Mouse (Mus musculus) adrenal gland, adult 18-20 months (tissue): ENCODE results near the gene Crls1. TPM values are rescaled to one million over a fixed set of nuclear protein-coding genes. Genes with fewer than 3 reads are reported as not detected.

ENCODE experiments used
- DNase-seq, 2 experiments: peaks; one replicate each; pipeline ENCODE4 v3.0.0; 2021 to 2022; ENCODE audit warnings: low spot score in 2 of 2
- long read RNA-seq, 2 experiments: library from polyadenylated mRNA; stranded (forward); transcript quantifications; one replicate each; pipeline ENCODE4 v2.0.0; 2021
- total RNA-seq, 2 experiments: library from RNA; stranded (reverse); gene quantifications; 1 replicate in 1 of 2; 2 replicates in 1 of 2; pipeline ENCODE4 v1.2.3; 2021

Crls1 gene
- total RNA-seq, result 100 to 1,000 TPM; 111 to 115 TPM
- long read RNA-seq, experiment 1, transcript Crls1-201 (7 exons, 1,924 nt), result major isoform, 99 of 114 reads
- long read RNA-seq, experiment 1, partial matches to known transcripts, result 0 of 114 reads
- long read RNA-seq, experiment 1, other reads (novel, unspliced or antisense), result 12 of 114 reads
- long read RNA-seq, experiment 2, transcript Crls1-203 (6 exons, 1,772 nt), result minor isoform, 9 of 455 reads
- long read RNA-seq, experiment 2, transcript Crls1-201 (7 exons, 1,924 nt), result major isoform, 419 of 455 reads
- long read RNA-seq, experiment 2, partial matches to known transcripts, result 6 of 455 reads
- long read RNA-seq, experiment 2, other reads (novel, unspliced or antisense), result 17 of 455 reads

DNA sequence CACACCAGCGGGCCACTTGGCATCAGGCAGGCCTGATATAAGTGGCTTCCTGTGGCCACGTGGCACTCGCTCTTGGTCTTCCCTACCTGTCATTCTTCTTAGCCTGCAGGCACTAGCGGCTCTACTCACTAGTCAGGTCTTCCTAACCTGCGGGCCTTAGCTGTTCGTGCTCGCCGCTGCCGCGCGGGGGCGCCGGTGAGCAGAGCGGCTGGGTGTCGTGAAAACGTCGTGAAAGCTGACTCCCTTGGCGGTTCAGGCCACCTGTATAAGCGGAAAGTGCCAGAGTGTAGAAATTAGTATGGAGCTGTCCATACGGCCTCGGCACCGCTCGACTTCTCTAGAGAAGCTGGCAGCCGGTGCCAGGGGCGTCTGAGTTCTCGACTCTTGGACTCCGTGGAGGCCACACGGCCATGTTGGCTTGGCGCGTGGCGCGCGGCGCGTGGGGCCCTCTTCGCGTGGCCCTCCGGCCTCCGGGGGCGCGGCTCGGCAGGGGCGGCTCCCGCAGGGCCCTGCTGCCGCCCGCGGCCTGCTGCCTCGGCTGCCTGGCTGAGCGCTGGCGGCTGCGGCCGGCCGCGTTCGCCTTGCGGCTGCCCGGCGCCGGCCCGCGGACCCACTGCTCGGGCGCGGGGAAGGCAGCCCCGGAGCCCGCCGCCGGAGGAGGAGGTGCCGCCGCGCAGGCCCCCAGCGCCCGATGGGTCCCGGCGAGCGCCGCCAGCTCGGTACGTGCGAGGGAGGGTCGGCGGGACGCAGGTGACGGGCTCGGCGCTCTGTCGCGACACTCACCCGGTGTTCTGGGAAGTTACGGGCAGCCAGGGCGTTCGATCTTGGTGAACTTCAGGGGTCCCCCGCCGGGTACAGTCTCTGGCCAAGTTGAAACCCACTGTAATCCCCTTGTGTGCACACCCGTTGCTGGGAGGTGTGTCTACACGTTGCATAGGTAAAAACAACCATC, at the start of gene Crls1:
Gene Crls1 (plus strand): TSS at position 260 of the 952 bp plus-strand sequence.
- peak; percentile 99 for DNase-seq

DNA sequence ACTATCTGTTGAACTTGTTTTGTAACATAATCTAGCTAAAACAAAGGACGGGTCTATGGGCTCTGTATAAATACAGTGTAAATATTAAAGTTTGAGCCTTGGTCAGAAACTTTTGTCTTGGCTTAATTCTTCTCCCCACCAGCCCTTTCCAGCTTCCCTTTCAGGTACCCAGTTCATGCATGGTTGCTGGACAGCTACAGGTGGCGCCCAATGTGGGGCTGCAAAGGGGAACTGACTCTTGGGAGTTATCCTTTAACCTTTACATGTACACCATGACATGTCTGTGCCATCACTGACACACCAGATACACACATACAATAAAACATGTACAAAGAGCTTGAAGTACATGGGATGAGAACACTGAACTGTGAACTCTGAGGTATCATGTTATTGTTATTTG, 43.5 kb upstream of the Crls1 start:
- DNase-seq, result no peak

DNA sequence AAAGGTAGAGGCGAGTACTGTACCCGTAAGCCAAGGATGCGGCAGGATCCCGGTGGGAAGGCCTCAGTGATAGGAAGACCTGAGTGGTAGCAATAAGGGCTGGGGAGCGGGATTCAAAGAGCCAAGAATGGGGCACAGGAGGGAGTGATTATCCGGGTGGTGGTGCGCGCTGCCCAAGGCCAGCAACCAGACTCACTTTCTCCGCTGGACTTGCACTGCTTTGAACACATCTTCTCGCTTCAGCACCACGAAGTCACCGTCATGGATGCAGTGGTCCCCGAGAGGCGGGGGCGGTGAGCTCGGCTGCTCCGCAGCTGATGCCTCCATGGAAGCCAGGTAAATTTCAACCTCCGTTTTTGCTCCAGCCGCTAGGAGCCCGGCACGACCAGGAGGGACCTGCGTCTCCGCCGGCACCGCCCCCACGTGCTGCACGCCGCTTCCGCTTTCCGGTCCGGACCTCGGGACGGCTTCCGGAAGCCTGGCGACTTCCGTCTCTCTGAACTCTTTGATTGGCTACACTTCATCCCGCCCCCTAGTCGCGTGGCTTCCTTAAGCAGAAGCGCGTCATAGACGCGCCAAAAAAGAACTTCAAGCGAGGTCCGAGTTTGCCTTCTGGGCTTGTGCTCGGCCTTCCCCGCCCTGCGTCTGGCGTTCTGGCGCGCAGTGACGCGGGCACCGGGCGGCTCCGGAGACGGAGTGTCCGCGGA, 30.7 kb upstream of the Crls1 start, which contains the start of the genes Trmt6 and Mcm8:
Gene Trmt6 (minus strand): TSS at position 448 of the 707 bp plus-strand sequence.
Gene Mcm8 (plus strand): TSS at position 534 of the 707 bp plus-strand sequence.
- DNase-seq, result peak; percentile 79

DNA sequence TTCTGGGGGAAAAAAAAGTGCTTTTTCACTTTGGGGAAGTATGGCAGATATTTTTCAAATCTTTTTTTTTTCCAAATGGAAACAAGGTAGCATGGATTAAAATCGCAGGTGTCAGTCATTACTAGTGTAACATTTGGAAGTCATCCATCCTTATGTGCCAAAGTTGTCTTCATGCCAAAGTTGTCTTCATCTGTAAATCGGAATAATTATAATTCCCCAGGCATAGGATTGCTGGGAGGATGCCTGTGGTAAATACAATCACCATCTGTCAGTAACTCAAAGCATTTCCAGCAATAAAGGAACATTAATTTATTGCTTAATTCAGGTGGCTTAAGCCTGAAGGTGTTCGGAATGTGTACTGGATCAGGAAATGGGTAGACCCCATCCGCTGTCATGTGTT, 5.4 kb upstream of the Crls1 start:
- DNase-seq, result no peak

DNA sequence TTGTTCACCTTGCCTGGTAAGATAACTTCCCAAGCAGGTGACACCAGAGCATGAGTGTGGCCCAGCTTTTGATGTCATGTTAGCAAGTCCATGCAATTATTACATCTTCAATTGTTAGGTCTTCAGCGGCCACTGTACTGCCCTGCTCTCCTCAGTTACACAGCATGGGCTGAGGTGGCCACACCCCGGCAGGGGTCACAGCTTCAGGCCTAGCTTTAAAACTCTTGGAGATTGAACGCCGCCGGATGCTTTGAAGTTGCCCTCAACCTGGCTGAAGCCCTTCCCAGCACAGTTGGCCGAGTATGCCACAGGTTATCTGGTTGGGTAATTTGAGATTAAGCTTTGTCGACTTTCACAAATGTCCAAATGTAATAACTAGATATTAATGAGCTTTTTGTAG, 1.1 kb downstream of the Crls1 start:
- DNase-seq, result peak in 1 of 2 experiments; percentile 8

DNA sequence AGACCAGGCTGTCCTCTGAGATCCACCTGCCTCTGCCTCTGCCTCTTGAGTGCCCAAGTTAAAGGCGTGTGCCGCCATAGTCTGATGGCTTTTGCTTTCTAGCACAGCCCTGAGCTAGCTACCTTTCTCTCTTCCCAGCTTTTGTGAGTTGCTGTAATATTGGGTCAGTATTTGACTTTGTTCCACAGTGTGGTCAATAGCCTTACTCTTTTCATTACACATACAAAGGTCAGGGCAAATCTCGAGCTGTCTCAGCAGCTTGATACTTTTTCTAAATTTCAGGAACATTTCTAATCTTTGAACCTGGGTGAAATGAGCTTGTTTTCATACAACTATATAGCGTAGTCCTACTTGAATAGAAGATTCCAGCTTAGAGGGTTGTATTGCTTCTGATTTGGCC, 1.9 kb downstream of the Crls1 start:
- no peak for DNase-seq

DNA sequence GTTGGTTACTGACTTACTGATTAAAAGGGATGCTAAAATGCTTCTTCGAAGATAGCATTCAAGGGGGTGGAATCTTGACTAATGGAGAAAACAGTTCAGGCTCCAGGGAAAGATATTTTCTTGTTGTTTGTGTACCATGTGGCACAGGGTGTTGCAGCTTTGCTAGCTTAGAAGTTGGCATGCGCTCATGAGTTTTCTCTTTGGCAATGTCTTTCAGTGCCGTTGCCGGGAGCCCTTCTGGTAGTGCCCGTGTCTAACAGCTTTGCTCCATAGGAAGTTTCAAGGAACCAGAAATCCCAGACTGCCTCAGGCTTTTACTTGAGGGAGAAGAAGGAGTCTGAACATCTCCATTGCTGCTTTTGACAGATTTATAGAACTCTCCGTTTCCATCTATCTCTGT, 2.7 kb downstream of the Crls1 start:
- DNase-seq, result no peak

DNA sequence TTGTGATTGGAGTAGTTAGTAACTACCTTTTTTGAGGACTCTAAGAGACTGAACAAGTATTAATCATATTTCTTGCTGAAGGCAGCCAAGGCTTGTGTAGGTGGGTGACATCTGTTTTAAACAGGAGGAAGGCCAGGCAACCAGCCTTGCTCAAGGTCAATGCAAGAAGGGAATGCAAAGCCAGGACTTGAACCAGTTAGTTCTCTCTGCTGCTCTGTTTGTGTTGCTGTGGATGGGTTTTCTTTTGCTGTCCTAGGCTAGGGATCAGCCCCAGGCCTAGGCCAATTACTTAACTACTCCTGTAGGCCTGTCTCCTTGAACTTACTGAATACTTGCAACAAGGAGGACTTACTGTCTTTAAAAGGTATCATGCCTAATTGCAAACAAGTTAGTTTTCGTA, 6.6 kb downstream of the Crls1 start:
- no peak for DNase-seq

DNA sequence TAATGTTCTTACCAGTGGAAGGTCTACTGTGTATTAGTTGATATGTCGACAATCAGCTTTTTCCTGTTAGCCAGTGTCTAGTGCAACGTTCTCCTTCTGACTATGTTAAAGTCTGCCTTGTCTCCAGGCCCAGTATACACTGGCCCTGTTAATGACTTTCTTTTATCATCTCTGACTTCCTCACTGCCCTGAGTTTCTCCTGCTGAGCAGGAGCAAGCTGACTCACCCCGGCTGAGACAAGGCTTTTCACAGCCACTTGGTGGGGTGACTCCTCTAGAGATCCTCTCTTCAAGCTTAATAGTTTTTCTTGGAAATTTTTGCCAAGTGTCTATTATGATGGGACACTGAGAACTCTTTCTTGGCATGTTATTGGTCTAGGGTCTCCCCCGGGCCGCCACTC, 9.9 kb downstream of the Crls1 start:
- no peak for DNase-seq

DNA sequence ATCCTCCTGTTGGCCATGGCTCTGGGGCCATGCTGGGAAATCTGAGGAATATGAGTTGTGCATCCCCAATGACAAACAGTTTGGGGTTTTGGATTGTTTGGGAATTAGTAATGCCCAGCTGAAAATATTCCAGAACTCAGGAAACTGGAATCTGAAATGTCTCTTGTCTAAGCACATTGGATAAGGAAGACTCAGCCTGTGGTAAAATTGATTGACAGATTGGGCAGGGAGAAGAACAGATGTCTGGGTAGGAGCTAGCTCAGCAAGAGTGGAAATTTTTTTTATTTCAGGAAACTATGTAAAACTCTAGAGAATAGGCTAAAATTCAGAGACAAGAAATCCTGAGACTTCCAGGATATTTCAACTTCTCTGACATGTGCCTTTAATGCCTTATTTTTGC, 14.0 kb downstream of the Crls1 start:
- no peak for DNase-seq

DNA sequence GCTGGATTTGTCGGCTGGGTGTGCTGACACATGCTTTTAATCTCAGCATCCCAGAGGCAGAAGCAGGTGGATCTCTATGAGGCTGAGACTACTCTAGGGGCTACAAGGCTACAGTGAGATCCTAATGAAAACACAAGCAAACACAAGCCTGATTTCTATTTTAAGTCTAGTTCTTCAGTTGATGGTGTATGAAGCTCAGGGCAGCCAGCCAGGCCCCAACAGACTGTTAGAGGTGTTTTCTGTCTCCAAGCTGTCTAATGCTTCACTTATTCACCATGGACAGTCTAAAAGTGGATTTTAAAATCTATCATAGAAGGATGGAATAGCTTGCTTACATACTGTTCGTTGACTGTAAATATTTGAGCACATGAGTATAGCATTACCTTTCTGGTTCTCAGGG, 15.0 kb downstream of the Crls1 start:
- DNase-seq, result no peak

DNA sequence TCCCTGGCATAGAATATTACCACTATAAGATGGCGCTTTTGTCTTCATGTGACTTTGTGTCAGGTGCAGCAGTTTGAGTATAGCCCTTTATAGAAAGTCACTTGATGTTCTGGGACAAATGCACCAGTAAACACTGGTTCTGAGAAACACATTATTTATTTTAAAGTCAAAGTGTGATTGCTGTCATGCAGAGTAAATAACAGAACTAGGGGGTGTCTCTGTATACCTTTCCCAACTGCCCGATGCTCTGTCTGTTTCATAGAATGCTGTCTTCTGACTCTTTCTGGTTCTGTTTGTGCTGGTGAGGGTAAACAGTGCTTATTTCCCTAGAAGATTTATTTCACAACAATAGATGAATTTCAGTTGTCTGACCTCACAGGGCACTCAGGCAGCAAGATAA, 16.9 kb downstream of the Crls1 start:
- DNase-seq, result no peak

DNA sequence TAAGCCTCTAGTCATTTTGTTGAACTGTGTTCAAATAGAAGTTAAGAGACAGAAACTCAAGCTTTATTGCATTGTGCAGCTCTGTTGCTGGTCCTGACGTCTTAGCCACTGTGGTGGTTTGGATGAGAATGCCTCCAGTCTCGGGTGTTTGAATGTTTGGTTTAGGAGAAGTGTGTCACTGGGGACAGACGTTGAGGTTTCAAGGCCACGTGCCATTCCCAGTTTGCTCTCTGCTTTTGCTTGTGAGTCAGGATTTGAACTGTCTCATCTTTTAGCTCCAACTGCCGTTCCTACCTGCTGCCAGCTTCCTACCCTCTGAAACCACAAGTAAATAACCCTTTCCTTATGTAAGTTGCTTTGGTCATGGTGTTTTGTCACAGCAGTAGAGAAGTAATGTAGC, 21.1 kb downstream of the Crls1 start:
- peak in 1 of 2 experiments; percentile 43 for DNase-seq

DNA sequence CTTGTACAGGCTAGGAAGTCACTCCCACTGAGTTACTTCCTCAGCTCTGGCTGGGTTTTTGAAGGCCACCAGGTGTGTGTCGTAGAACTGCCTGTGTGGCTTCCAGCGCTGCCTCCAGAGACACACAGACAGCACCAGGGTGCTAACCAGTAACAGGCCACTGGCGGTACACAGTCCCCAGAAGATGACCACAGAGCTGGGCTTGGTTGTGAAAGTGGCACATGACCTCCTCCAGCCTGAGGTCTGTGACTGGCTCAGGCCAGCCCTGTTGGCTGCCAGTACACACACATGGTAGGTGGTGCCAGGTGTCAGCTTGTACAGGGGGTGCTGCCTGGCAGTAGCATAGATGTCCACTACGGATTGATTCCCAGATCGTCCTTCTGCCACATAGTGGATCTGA, 23.2 kb downstream of the Crls1 start:
- DNase-seq, result no peak

DNA sequence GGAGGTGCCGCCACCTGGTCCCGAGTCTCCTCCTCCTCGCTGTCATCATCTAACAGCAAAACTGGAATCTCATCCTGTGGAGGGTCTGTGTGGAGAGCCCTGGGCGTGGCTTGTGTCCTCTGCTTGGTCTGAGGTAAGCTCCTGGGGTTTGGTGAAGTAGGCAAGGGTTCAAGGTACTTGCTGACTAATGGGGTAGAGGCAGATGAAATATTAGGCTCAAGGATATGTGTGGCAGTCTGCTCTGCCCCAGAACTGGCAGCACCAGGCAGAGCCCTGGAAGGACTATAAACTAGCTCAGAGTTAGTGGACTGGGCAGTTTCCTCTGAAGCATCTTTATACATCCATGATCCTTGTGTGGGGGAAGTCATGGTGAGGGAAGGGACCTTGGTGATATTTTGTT, 23.8 kb downstream of the Crls1 start:
- DNase-seq, result no peak

DNA sequence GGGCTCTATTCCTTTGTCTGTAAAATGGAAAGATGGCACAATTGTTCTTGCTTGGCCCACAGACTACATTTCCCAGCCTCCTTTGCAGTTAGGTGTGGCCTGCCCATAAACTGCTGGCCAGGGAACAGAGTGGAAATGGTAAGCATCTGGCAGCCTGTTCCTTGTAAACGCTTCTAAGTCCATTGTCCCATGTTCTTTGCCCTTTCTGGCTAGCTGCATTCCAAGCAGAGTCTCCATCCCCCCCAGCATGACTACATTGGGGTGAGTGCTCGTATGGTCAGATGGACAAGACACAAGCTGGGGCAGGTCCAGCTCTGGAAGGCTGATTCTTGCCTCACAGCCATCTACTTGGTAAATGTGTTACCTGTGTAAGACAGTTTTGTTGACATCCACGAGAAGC, 25.2 kb downstream of the Crls1 start:
- no peak for DNase-seq

DNA sequence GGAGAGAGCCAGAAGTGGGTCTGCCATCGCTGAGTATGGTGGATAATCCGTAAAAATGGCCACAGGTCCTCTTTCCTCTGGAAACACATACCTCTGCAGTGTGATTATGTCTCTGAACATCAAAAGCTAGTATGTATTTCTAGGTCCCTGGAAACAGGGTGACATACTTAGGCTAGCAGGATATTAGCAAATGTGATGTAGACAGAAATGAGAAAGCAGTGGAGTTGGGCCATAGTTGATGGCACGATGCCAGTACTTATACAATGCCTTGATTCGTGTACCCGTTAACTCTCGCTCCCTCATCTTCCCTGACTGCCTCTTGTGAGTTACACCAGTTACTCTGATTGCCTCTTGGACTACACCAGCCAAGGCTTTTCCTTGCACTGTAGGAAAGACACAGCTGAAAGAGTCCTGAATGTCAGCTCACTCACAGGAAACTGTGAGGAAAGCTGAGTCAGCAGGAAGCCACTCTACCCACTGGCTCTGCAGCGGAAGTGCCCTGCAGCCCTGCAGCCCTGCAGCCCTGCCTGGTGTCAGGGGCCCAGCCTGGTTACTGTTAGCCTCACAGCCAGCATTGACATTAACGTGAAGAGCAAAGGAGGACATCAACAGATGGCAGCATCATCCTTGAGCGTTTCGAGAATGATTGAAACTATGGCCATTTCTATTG, 27.3 kb downstream of the Crls1 start:
- DNase-seq, result no peak

DNA sequence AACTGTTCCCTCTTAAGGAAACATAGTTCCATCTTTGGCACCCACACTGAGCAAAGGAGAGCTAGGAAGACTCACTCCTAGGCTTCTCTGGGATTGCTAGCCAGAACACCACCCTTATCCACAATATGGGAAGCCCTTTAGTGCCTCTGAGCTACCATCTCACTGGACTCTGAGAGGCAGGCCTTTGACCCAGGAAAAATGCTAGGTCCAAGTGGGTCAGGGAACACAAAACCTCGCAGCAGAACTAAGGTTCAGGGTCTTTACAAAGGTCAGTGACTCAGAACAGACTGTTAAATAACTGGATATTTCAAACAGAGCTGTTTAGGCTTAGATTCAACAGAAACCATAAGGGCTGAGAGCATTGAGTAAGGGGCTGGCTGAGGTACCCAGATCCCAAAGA, 30.5 kb downstream of the Crls1 start:
- no peak for DNase-seq

DNA sequence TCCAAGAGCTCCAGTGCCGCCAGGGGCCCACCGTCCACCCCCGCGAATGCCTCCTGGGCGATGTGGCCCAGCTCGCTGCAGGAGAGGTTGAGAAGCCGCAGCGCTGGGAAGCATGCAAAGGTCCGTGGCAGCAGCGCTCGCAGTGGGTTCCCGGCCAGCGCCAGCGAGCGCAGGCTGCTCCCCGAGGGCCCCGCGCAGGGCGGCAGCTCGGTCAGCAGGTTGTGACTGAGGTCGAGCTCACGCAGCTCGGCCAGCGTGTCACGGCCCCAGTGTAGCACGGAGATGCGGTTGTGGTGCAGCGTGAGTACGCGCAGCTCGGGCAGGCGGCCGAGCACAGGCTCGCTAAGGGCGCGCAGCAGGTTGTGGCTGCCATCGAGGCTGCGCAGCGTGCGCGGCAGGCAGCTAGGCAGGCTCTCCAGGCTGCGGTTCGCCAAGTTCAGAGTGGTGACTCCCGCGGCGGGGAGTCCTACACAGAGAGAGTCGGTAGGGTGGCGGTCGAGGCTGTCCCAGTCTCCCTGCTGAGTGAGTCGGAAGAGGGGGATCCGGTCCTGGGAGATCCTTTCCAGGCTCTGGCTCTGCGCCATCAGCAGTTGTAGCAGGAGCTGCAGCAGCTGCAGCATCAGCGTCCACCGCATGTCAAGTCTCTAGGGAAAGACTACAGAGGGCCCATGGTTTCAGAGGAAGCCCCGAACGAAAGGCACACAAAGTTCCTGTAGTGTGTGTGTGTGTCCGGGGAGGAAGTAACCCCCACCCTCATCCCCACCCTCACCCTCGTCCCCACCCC, 33.0 kb downstream of the Crls1 start:
- no peak for DNase-seq
